Mouse (Mus musculus) left cerebral cortex, postnatal 14 days (tissue): ENCODE measurements at regions not wholly inside any gene's neighbourhood (a gene's known extent, or its start where the extent isn't known, plus 50 kb on each side); places are given as distances from the start of the nearest gene placed in this dataset.
A peak's percentile ranks its signal among the peaks of the same experiment; 100 is the strongest.

ENCODE experiments used
- DNase-seq, 2 experiments: peaks; one replicate each; pipeline ENCODE4 v3.0.0; 2021 to 2022; ENCODE audit warnings: low spot score in 2 of 2, mixed read lengths in 1 of 2
- intact Hi-C: fragments of 180-260 bp; cut with DNase I; formaldehyde crosslinking; loops from one replicate; pipeline ENCODE4 v1.15.1; 2025

GRCm38 (mm10) chr12:12821473-12821872, 120.2 kb downstream of the Mycn start:
- intact Hi-C loops, result no loop called here
- no peak for DNase-seq

GRCm38 (mm10) chr12:12820668-12821351, 120.9 kb downstream of the Mycn start:
- intact Hi-C loops, result no loop called here
- DNase-seq, result no peak

DNA sequence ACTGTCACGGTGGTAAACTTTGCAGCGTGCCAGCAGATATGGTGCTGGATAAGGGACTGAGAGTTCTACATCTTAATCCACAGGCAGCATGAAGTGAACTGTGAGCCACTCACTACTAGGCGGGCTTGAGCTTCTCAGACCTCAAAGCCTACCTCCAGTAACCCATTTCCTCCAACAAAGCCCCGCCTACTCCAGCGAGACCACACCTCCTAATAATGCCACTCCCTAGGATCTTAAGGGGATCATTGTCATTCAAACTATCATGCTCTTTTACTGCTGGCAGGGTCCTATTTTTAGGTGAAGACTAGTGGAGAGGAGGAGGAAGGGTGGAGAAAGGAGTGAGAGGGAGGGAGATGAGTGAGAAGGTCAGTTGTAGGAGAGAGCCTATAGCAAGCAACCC, 122.0 kb downstream of the Mycn start:
- intact Hi-C loops, result no loop called here
- no peak for DNase-seq

DNA sequence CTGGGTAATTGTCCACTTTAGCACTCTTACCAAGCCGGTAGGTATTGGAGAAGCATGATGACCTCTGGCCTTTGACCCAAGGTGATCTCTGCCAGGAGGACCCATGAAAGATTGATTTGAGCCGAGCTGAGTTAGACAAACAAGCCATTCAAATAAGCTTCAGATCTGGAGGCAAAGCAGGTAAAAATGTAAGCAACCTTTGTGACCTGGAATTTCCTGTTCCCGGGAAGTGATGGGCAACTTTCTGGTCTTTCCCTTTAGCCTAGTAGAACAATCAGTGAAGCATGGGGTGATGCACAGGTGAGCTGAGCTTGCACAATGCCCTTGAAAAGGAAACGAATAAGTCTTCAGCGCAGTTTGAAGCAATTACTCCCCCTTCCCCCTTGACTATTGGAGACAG, 127.0 kb downstream of the Mycn start:
- intact Hi-C loops, result no loop called here
- DNase-seq, result no peak

DNA sequence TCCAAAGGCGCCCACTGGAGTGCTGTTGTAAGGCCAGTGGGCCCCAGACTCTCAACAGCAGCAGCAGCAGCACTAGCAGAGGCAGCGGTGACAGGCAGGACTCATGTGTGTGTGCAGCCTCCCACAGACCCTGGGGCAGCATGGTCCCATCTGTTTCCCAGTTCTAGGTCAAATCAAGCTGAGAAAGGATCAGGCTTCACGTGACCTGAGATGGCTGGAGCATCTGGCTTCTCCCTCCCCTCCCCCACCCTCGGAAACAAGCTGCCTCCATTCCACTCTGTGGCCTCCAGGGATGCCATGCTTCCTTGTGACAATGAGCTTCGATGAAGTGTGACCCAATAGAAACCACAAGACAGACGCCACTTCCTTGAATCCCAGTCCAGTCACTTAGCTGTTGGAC, 128.8 kb downstream of the Mycn start:
- no peak for DNase-seq
- intact Hi-C loops, result no loop called here

- intact Hi-C loops, result no loop called here
- DNase-seq, result no peak
Observed at GRCm38 (mm10) chr12:12810943-12811342, 130.8 kb downstream of the Mycn start.

DNA sequence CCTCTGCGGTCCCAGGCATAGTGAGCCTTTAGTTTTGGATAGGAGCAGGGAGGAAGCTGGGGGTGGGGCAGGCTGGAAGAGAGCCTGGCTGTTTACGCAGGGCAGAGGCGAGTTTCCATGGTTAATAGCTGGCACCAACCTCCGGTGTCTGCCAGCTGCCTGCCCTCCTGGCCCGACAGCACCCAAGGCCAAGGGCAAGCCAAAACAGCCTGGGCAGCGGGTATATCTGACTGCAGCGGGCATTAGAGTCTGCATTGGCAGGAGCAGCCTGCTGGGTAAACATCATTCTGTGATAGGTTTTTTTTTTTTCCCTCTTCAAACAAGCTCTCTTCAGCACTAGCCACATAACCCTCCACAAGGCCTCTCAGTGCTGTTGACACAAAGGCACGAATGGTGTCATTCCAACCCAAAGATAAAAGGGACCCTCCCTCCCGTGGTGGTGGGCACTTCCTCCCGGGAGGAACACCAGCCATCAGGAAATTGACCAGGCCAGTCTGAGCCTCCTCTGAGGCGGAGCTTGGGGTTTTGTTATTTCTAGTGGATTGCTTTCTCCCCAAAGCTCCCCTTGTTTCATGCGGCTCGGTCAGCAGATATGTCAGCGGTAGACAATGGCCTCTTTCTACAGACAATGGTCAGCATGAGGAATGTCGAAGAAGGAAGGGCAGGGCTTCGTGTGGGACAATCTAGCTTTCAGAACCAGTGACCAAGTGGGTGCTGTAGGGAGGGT, 131.4 kb downstream of the Mycn start:
- intact Hi-C loops, result no loop called here
- DNase-seq, result peak; percentile 33 to 40

DNA sequence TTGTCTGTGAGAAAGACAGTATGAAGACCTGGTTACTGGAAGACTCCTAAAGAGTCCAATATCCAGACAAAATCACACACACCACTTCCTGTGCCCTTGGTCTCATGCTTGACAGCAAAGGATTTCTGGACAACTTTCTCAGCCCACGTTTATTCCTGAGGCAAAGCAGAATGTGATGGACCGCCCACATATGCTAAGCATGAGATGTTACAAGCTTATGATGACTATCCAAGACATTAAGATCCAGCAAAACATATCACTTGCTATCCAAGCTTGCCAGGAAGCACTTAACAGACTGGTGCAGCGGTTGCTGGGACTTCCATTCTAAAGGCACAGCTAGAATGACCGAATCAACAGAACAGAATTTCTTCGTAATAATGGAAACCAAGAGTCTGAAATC, 133.6 kb downstream of the Mycn start:
- DNase-seq, result peak; percentile 18 to 71
- intact Hi-C loops, result no loop called here

- intact Hi-C loops, result no loop called here
- DNase-seq, result no peak
Observed at GRCm38 (mm10) chr12:12803602-12804001, 138.1 kb downstream of the Mycn start.

DNA sequence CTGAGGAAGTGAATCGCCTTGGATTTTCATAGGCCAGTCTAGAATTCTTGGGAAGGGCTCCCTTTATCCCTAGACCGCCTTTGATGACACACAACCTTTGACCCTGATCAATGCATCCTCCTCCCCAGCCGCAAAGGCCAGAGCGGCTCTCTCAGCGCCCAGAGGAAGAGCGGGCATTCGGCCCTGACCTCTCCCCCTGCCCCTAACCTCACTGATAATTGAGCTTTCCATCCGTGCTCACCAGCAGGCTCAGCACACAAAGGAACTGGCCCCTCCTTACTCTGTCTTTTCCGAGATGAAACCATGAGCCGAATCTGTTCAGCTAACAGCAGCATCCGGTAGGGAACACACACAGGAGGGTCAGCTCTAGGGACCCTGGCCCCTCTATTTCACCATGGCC, 139.3 kb downstream of the Mycn start:
- no peak for DNase-seq
- intact Hi-C loops, result no loop called here

DNA sequence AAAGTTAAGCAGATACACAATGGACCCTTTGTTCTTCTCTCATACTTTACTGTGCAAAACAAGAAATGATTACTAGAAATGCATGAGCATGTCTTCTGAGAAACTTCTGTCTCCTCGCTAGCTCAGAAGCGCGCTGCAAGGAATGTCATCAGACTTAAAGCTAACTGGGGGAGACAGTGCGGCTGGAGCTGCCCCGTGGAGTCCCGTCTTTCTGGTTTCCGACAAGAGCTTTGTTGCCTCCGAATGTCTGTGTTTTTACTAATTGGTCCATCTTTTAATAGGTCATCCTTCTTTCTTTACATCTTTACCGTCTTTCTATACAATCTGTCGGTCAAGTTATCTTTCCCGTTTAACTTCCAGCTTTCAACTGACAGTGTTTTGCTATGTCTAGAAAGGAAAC, 140.0 kb downstream of the Mycn start:
- no peak for DNase-seq
- intact Hi-C loops, result no loop called here

DNA sequence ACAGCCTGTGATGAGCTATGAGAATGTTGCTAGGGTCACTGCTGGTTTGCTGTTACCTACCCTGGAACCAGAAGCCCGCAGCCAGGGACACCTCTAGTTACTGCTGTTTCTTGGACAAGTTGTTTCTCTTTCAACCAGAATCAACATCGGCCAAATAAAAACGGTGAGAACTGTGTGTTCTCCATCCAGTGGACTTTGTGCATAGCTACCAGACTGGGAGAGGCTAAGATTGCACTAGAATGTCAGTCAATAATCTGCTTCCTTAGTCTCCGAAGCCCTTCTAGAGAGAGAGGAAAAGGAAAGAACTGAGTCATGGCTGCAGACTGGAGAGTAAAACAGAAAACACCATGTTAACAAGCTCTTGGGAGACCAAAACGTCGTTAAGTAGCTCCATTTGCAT, 141.6 kb downstream of the Mycn start:
- no peak for DNase-seq
- intact Hi-C loops, result no loop called here

DNA sequence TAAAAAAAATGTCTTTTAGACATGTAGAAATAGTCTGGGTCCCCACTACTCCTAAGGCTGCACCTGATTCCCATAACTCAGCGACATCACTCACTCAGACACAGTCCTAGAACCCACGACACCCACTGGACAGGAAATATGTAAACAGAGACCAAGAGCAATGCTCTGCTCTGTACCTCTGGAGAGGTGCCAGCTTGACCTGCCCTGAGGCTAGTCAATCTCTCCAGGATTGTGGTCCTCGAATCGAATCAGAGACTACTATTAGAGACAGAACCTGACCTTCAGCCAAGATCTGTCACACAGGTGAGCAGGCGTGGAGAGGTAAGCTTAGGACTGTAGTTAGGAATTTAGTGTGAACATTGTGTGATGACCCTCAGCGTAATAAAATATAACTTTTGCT, 152.7 kb downstream of the Mycn start:
- intact Hi-C loops, result loop anchor here (10.0 kb wide), 1 partner anchor 426 kb away; no protein-coding TSS in a partner anchor
- no peak for DNase-seq

DNA sequence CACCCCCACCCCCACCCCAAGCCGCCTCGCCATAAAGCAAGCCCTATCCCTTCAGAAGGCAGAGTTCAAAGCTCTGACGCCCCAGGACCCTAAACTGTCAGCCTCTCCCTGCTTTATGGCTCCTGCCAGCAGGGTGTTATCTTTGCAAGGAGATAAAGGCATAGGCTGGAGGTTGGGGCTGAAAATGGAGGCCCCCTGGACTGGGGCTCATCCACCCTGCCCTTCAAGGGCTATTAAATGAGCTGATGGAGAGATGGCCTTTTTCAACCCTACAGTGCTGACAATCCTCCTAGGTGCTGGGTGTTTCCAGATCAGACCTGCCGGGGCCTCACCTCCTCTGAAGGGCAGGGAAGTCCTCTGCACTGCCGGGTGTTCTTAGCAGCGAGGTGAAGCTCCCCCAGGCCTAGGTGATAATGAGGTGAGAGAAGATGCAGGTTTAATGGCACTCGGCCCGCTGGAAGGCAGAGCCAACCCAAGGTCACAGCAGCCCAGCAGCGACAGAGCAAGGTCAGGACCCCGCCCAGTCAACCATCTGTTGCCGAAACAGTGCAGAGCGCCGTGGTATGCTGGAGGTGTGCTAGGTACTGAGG, 153.4 kb downstream of the Mycn start:
- intact Hi-C loops, result loop anchor here (10.0 kb wide), 1 partner anchor 426 kb away; no protein-coding TSS in a partner anchor
- DNase-seq, result no peak

GRCm38 (mm10) chr12:12787608-12788262, 154.0 kb downstream of the Mycn start:
- intact Hi-C loops, result loop anchor here (10.0 kb wide), 1 partner anchor 427 kb away; no protein-coding TSS in a partner anchor
- DNase-seq, result no peak

- intact Hi-C loops, result loop anchor here (10.0 kb wide), 1 partner anchor 428 kb away; no protein-coding TSS in a partner anchor
- DNase-seq, result no peak
Observed at GRCm38 (mm10) chr12:12787161-12787560, 154.6 kb downstream of the Mycn start.

GRCm38 (mm10) chr12:12783699-12784605, 157.8 kb downstream of the Mycn start:
- DNase-seq, result peak in 1 of 2 experiments; percentile 33
- intact Hi-C loops, result loop anchor here (10.0 kb wide), 1 partner anchor 431 kb away; no protein-coding TSS in a partner anchor

GRCm38 (mm10) chr12:12781526-12781925, 160.2 kb downstream of the Mycn start:
- DNase-seq, result no peak
- intact Hi-C loops, result loop anchor here (10.0 kb wide), 1 partner anchor 433 kb away; no protein-coding TSS in a partner anchor
